Mouse (Mus musculus): ENCODE measurements around the gene Serpina16.
"Not testable (repeated sequence)": the region's sequence is repeated elsewhere in the genome, so short reads cannot be mapped to it uniquely, and the experiment has no call there.

Serpina16 gene

GRCm38 (mm10) chr12:103676039-103676438 is at the start of gene Serpina16:
Gene Serpina16 (minus strand): TSS chr12:103676139.
- DNase-seq (ENCODE audit: low read depth): no peak

DNA sequence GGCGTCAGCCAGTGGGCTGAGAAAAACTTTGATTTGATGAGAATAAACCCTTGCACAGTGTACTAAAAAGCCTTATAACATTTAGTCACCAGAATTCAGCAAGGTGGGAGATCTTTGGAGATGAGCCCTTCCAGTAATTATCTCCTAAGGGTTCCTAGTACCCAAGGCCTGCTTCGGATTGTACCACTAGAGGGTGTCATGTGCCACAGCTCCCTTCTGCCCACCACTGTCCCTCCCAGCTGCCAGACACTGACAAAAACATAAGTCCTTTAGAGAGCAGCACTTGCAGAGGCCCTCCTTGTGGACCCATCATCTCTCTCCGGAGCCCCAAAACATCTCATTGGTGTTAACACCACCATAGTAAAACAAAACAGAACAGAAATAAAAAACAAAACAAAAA is 35.6 kb upstream of the Serpina16 start:
- DNase-seq (ENCODE audit: low read depth): no peak

- DNase-seq (ENCODE audit: low read depth): no peak
Observed at GRCm38 (mm10) chr12:103710405-103710804, 34.5 kb upstream of the Serpina16 start.

DNA sequence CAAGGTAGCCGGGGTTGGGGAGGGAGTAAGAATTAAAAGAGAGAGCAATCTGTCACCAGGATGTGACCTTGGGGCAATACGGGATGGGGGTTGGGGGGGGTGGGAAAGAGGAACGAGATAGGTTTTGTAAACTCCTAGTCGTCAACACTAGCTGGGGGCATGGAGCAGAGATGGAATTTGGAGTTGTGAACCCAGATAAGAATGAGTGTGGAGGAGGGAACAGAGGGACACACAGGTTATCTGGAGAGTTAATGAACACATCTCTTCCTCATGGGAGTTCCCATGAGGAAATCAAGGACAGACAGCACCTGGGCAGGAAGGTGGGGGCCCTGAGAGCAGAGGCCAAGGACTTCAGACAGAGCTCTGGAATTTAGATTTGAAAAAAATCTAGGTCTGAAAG is 30.2 kb upstream of the Serpina16 start:
- no peak for DNase-seq (ENCODE audit: low read depth)

DNA sequence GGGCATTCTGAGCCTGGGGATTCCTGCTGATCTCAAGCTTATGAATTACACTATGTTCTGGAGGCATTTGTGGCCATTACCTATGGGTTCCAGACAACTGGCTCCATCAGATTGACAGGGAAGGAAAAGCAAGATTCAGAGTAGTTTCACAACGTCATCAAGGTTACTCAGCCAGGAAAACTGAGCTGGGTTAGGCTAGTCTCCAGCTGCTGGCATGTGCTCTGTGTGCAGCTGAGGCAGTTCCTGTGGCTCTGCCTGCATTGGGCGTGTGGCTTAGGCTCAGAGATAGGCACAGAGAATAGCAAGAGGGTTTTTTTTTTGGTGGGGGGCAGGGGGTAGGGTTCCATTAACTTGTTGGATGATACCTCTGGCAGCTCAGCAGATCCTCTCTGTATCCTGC is 29.6 kb upstream of the Serpina16 start:
- DNase-seq (ENCODE audit: low read depth): peak; percentile 33

DNA sequence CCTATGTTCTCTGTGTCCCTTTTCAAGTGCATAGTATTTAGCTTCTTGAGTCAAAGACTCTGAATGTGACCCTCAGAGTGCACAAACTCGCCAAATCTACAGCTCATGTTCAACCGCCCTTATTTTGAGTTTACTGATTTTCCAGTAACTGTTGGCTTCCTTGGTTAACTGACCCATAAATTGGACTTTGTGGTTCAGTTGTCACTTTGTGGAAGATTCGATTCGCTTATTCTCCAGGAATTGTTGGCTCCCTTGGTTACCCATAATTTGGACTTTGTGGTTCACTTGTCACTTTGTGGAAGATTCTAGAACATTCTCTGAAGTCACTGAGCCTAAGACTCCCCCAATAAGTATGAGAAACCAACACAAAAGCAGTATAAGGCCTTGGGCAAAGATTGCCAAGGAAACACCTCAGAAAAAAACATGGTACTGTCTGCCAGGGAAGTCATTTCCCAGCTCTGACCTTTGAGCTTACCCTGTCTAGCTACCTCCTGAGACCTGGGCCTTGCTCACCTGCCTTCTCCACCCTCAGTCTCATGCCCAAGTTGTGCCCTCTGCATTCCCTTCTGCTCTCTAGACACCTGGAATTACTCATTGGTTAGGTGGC is 24.3 kb upstream of the Serpina16 start:
- DNase-seq (ENCODE audit: low read depth): no peak

- no peak for DNase-seq (ENCODE audit: low read depth)
Observed at GRCm38 (mm10) chr12:103695429-103695828, 19.5 kb upstream of the Serpina16 start, which contains the start of gene Serpina1f. Gene Serpina1f (minus strand): TSS chr12:103695529.

DNA sequence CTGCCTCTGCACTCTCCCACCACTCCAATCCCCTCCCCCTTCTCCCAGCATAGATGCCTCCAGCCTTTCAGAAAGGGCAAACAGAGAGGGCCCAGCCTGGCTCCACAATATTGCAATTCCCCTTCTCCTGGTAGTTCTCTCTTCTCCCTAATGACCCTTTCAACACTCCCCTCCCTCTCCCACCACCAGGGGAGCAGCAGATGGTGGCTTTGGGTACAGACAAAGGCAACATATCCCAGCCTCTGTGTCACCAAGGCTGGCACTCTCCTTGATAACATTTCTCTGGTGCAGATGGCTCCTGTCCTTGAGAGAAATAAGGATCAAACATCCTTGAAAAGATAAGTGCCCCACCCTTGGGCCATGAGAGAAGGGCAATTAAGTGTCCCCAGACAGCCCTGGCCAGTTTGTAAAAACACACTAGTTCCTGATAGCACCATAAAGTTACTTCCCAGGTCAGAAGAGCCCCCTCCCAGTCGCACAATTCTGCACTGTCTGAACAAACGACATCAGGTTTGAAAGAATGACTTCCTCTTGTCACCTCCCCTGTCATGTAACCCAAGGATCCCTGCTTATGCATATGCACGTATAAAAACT is 12.4 kb upstream of the Serpina16 start:
- no peak for DNase-seq (ENCODE audit: low read depth)

GRCm38 (mm10) chr12:103687021-103687420 is 11.1 kb upstream of the Serpina16 start:
- DNase-seq (ENCODE audit: low read depth): no peak

GRCm38 (mm10) chr12:103686050-103686449 is 10.1 kb upstream of the Serpina16 start:
- DNase-seq (ENCODE audit: low read depth): no peak

DNA sequence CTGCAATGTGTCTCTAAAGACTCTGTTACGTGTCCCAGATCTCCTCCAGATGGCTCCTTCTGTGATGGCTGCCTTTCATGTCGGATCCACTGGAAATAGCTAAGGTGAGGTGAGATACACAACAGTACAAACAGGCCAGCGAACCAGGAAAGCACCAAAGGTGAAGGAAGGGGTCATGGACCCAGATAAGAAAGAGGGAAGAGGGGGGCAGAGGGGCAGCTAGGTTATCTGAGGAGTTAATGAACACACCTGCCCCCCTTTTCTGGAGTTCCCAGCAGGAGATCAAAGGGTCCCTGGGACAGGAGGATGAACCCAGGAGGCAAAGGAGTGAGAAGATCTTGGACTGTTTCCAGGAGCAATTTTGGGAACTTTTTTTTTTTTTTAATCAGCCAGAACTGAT is 9.4 kb upstream of the Serpina16 start:
- no peak for DNase-seq (ENCODE audit: low read depth)

DNA sequence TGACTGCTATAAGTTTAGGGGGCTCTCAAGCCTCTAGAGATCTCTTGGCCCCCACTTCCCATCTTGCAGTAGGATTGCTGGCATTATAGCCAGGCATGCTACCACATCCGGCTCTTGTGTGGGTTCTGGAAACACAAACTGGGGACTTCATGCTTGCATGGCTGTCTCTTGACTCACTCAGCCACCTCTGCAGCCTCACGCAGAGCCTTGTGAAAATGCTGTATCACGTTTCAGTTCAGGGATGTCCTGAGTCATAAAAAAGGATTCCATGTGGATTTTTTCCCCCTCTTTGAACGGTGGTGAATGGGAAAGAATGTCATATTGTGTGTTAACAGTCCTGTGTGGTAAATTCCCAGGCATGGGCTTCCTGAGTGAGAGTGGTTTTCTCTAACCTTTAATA is 7.8 kb upstream of the Serpina16 start:
- DNase-seq (ENCODE audit: low read depth): no peak

DNA sequence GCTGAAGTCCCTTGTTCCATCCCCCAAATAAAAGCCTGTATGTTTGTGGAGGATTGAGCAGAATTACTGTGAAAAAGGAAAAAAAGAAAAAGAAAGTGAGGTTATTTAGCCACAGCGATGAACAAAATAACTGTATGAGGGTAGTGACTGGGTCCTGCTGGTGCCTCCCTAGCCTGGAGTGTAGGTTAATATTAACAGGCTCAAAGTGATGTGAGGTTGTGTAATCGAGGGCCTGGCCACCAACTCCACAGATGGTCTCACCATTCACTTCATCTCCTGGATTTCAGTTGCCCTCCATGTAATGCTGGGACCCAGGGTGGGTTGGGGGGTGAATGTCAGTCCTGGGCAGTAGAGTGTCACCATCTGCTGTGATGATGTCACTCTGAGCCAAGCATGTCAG is 5.8 kb upstream of the Serpina16 start:
- DNase-seq (ENCODE audit: low read depth): no peak

DNA sequence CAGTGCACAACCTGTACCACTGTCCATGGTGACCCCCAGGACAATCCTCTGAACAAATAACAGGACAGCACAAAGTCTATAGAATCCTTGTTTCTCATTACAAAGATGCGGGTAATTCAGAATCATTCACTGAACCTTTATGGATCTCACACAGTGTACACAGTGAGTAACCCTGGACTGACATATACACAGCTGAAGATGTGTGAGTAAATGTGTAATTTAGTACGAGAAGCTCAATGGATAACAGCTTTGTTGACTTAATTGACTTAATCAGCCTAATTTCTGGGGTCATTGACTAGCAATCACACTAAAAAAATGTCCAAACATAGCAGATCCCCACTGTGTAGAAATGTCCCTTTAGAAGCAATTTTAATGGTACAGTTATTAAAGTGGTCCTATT is 5.2 kb upstream of the Serpina16 start:
- no peak for DNase-seq (ENCODE audit: low read depth)

DNA sequence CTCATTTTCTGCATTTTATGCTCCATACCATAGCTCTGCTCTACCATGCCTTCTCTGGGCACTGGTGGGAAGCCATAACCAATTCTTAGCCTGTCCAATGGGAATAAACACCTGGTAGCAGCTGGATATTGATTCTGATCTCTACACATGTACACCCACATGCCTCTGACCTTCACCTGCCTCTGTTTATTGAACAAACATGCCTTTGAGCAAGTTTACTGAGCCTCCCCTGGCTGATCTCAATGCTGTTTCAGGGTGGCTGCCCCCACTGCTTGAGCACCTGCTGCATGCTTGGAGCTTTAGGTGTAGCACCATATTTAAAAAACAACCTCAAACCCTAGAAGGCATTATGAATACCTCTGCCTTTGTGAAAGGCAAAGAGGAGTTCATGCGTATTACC is 3.9 kb upstream of the Serpina16 start:
- not testable (repeated sequence) for DNase-seq (ENCODE audit: low read depth)

DNA sequence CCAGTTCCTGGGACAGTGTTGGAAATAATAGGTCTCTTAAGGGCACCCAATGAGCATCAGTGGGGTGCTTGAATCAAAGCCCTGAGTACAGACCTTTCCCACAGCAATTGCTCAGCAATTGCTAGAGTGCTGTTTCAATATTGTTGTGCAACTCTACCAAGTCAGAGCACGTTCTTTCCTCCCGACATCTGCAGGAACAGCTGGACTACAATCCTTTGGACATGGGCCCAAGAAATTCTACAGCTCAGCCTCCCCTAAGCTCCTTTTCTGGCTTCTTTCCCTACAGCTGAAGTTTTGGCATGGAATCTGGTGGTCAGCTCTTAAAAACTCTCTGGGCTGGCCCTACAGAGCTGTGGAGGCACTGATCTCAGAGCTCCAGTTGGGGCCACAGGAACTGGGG is 2.8 kb downstream of the Serpina16 start:
- DNase-seq (ENCODE audit: low read depth): peak; percentile 74

DNA sequence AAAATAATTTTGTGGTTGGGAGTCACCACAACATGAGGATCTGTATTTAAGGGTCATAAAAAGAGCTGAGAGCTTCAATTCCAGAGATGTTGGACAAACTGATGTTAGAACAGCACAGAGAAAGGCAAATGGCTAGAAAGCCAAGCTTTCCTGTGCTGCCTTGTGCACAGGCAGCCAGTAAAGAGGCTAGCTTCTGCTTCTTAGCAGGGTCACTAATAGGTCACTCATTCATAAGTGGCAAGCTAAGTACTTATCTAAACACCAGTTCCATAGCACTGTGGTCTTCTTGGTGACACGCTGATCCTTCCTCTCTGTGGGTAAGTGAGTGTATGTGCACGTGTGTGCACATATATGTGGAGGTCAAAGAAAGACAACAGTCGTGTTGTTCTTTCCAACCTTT is 4.5 kb downstream of the Serpina16 start:
- DNase-seq (ENCODE audit: low read depth): no peak

GRCm38 (mm10) chr12:103670964-103671363 is 5.0 kb downstream of the Serpina16 start:
- DNase-seq (ENCODE audit: low read depth): no peak

GRCm38 (mm10) chr12:103670344-103670743 is 5.6 kb downstream of the Serpina16 start:
- DNase-seq (ENCODE audit: low read depth): no peak

GRCm38 (mm10) chr12:103665286-103665685 is 10.7 kb downstream of the Serpina16 start:
- no peak for DNase-seq (ENCODE audit: low read depth)

DNA sequence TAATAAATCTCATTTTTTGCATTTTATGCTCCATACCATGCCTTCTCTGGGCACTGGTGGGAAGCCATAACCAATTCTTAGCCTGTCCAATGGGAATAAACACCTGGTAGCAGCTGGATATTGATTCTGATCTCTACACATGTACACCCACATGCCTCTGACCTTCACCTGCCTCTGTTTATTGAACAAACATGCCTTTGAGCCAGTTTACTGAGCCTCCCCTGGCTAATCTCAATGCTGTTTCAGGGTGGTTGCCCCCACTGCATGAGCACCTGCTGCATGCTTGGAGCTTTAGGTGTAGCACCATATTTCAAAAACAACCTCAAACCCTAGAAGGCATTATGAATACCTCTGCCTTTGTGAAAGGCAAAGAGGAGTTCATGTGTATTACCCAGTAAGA is 13.9 kb downstream of the Serpina16 start:
- DNase-seq (ENCODE audit: low read depth): not testable (repeated sequence)

GRCm38 (mm10) chr12:103660076-103660475 is 15.9 kb downstream of the Serpina16 start:
- DNase-seq (ENCODE audit: low read depth): no peak

DNA sequence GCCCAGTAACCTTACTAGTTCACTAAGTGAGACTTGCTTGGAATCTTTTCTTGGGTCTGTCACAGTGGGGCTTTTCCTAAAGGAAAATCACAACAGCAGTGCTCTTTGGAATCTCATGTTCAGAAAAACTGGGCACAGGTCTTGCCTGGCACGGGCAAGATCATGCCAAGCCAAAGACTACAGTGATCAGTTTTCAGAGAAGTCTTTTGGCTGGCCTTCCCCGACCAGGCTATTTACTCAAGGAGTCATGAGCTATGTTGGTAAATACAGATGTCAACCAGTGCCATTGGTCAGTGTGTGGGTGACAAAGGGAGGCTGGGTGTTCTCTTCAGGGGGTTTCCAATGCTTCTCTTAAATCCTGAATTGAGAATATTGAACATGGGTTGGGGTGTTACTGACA is 16.8 kb downstream of the Serpina16 start:
- no peak for DNase-seq (ENCODE audit: low read depth)

DNA sequence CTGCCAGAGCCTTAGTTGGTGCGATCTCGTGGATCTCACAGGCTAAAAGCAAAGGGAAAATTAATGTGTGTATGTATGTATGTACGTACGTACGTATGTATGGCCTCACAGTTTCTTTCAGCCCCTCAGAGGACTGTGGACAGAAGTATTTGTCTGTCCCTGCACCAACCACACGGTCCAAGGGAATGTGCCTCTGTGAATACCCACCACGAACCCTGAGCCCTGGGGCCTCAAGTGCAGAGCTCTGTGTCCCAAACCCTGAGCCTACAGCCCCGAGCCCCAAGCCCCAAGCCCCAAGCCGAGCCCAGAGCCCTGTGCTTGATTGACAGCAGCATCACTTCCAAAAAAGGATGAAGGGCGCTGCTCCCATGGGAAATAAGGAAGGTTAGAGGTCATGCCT is 17.9 kb downstream of the Serpina16 start:
- DNase-seq (ENCODE audit: low read depth): no peak
